Mouse (Mus musculus) hindbrain, embryonic 15.5 days (tissue): ENCODE data around the gene Rnf208. TPM values are rescaled to one million over a fixed set of nuclear protein-coding genes. Genes with fewer than 3 reads are reported as not detected.

Experiments
- ATAC-seq: fragments of 200-750 bp; cut with Nextera tagmentation; 2 replicates; pipeline ENCODE4 v1.8.0; 2017; ENCODE audit warnings: low read depth, moderate number of reproducible peaks, moderate TSS enrichment; ENCODE audit not compliant: low FRiP score
- H3K27ac ChIP-seq: fragments of 300-500 bp; sonication (generic); replicated peaks from 2 replicates; pipeline ENCODE4 v1.5.1; 2015; ENCODE audit warnings: mild to moderate bottlenecking, inconsistent platforms
- H3K27me3 ChIP-seq: fragments of 300-500 bp; sonication (generic); 2 replicates; pipeline ENCODE4 v1.6.1; 2015; ENCODE audit warnings: control low read depth, inconsistent platforms
- H3K36me3 ChIP-seq: fragments of 300-500 bp; sonication (generic); 2 replicates; pipeline ENCODE4 v1.6.1; 2015; ENCODE audit warnings: control low read depth, inconsistent platforms
- H3K4me1 ChIP-seq: fragments of 300-500 bp; sonication (generic); replicated peaks from 2 replicates; pipeline ENCODE4 v1.6.1; 2015; ENCODE audit warnings: control low read depth, inconsistent platforms
- H3K4me2 ChIP-seq: fragments of 300-500 bp; sonication (generic); 2 replicates; pipeline ENCODE4 v1.6.1; 2015; ENCODE audit warnings: moderate library complexity, mild to moderate bottlenecking, inconsistent platforms
- H3K4me3 ChIP-seq: fragments of 300-500 bp; sonication (generic); 2 replicates; pipeline ENCODE4 v1.5.1; 2015; ENCODE audit warnings: mild to moderate bottlenecking, inconsistent platforms
- H3K9ac ChIP-seq: fragments of 300-500 bp; sonication (generic); 2 replicates; pipeline ENCODE4 v1.6.1; 2015; ENCODE audit warnings: inconsistent platforms
- H3K9me3 ChIP-seq: fragments of 300-500 bp; sonication (generic); 2 replicates; pipeline ENCODE4 v1.6.1; 2016; ENCODE audit warnings: control low read depth, inconsistent platforms
- WGBS: fragments of 180-500 bp; shearing (Covaris S2); methylation state at CpG from one replicate; pipeline ENCODE4 v1.1.7; 2015; 5-methylcytosine and 5-hydroxymethylcytosine counted together
- polyA plus RNA-seq: library from polyadenylated mRNA; unstranded; fragments of >200 nt; fragmentation: Nextera tagmentation; extraction: Ambion mirVana; gene quantifications from 2 replicates; pipeline ENCODE4 v1.2.1, GENCODE M21; 2015

Rnf208 gene
- polyA plus RNA-seq, 1 experiment from 2014 or later, result 177 TPM

DNA sequence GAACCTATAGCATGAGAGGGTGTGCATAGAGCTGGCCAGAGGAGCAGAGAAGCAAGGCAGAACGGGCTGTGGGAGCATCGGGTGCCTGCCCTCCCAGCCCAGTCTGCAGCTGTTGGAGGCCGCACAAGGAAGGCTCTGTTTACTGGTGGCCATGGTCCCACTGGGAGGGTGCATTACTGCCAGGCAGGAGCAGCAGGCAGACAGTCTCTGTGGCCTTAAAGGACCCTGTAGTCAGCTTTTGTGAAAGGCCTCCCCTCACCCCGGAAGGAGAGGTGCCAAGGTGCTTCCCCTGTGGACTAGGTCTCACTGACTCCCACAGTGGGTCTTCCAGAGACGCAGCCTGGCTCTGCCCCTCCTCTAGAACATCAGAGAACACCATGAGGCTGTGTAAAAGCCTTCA is 15.2 kb upstream of the Rnf208 start:
- Histone ChIP-seq H3K4me2 (no peak overlapping the region), H3K4me1 (peaks cover 24% of the 10 kb centered on the region), H3K36me3 (peaks cover 2% of the 10 kb centered on the region), H3K27me3 (no peaks in the 10 kb centered on the region), H3K9me3 (no peaks in the 10 kb centered on the region), H3K9ac (no peak overlapping the region), H3K4me3 (no peak overlapping the region), H3K27ac (no peak overlapping the region)
- ATAC-seq, result no peak
- WGBS, result 75% methylated on average over 5 of the region's 5 CpGs

GRCm38 (mm10) chr2:25227406-25227805 is 14.6 kb upstream of the Rnf208 start:
- no peaks in the 10 kb centered on the region for H3K36me3 ChIP-seq
- H3K27ac ChIP-seq, result no peak overlapping the region
- WGBS, result 90% methylated on average over 4 of the region's 4 CpGs
- H3K9ac ChIP-seq, result no peak overlapping the region
- peaks cover 24% of the 10 kb centered on the region for H3K4me1 ChIP-seq
- no peak overlapping the region for H3K4me2 ChIP-seq
- no peak for ATAC-seq
- no peaks in the 10 kb centered on the region for H3K27me3 ChIP-seq
- H3K9me3 ChIP-seq, result no peaks in the 10 kb centered on the region
- H3K4me3 ChIP-seq, result no peak overlapping the region

DNA sequence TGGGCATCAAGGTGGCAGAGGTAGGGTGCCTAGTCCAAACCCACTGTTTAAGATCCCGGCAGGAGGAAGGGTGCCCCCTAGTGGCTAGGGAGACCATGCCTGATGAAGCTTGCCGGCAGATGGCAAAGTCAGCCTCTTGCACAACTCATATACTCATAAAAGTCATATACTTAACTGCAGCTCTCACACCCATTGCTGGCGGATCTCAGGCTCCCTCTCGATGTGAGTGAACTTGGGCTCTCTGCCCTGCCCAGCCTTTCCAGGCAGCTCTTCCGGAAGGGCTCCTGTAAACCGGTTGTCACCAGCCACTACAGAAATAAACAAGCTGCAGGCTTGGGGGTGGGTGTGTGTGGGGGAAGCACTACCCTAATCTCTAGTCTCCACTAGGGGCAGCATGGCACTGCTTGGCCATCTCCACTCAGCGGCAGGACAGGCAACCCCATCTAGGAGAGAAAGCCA is 13.6 kb upstream of the Rnf208 start:
- Histone ChIP-seq H3K36me3 (no peaks in the 10 kb centered on the region), H3K9me3 (no peaks in the 10 kb centered on the region), H3K4me3 (peak overlapping the region; percentile 20; the same call in 1 of the 2 replicates), H3K27me3 (no peaks in the 10 kb centered on the region), H3K27ac (peak overlapping the region; percentile 68), H3K4me1 (peaks cover 18% of the 10 kb centered on the region), H3K9ac (no peak overlapping the region), H3K4me2 (peak overlapping the region; percentile 38)
- 2% methylated on average over 7 of the region's 7 CpGs for WGBS
- no peak for ATAC-seq

DNA sequence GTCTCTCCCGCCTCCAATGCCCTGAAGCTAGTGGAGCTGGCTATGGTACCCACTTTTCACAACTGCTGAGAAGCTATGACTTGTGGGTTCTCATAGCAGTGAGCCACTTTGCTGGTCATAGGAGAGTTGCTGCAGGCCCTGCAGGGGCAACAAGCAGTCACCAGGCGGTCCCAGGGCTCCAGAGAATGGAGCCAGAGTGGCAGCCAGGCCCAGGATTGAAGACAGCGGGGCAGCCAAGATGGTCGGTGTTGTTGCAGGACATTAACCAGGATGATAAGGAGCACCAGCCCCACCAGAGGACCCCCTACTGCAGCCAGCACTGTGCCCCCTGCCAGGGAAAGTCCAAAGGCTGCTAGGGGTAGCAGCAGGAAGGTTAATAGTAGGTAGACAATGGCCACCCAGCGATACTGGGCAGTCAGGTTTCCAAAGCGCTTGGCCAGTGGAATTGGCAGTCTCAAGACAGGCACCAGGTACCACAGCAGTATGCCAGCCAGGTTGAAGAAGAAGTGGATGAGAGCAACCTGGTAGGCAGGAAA is 13.0 kb upstream of the Rnf208 start:
- Histone ChIP-seq H3K27me3 (no peaks in the 10 kb centered on the region), H3K9me3 (no peaks in the 10 kb centered on the region), H3K4me2 (peak overlapping the region; percentile 38), H3K4me3 (no peak overlapping the region), H3K27ac (0 out of 2 replicates have a peak overlapping the region, but pooled peaks have one; percentile 68), H3K9ac (no peak overlapping the region), H3K4me1 (peaks cover 13% of the 10 kb centered on the region), H3K36me3 (no peaks in the 10 kb centered on the region)
- WGBS, result 67% methylated on average over 6 of the region's 6 CpGs
- ATAC-seq, result no peak

- no peak overlapping the region for H3K4me3 ChIP-seq
- no peaks in the 10 kb centered on the region for H3K27me3 ChIP-seq
- WGBS, result 88% methylated on average over 5 of the region's 5 CpGs
- ATAC-seq, result no peak
- no peaks in the 10 kb centered on the region for H3K36me3 ChIP-seq
- H3K4me2 ChIP-seq, result no peak overlapping the region
- H3K4me1 ChIP-seq, result peaks cover 13% of the 10 kb centered on the region
- no peak overlapping the region for H3K9ac ChIP-seq
- H3K9me3 ChIP-seq, result no peaks in the 10 kb centered on the region
- no peak overlapping the region for H3K27ac ChIP-seq
Measured at GRCm38 (mm10) chr2:25229582-25229981, 12.5 kb upstream of the Rnf208 start.

DNA sequence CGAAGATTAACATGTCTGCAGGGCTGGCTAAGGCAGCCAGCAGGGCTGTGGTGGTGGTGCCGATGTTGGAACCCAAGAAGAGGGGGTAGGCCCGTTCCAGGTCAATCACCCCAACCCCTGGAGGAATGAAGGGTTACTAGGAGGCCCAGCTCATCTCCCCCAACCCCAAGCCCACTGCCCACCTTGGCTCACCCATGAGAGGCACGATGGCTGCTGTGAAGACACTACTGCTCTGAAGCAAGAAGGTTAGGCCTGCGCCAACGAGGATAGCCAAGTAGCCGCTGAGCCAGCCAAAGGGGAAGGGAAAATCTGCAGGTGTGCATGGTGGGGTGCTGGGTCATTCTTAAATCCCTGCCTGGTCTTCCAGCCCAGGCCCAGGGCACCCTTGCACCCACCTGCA is 11.5 kb upstream of the Rnf208 start:
- no peaks in the 10 kb centered on the region for H3K36me3 ChIP-seq
- no peaks in the 10 kb centered on the region for H3K27me3 ChIP-seq
- H3K4me3 ChIP-seq, result no peak overlapping the region
- H3K4me2 ChIP-seq, result no peak overlapping the region
- peaks cover 10% of the 10 kb centered on the region for H3K4me1 ChIP-seq
- H3K9me3 ChIP-seq, result no peaks in the 10 kb centered on the region
- ATAC-seq, result no peak
- no peak overlapping the region for H3K27ac ChIP-seq
- H3K9ac ChIP-seq, result no peak overlapping the region
- 89% methylated on average over 7 of the region's 7 CpGs for WGBS

DNA sequence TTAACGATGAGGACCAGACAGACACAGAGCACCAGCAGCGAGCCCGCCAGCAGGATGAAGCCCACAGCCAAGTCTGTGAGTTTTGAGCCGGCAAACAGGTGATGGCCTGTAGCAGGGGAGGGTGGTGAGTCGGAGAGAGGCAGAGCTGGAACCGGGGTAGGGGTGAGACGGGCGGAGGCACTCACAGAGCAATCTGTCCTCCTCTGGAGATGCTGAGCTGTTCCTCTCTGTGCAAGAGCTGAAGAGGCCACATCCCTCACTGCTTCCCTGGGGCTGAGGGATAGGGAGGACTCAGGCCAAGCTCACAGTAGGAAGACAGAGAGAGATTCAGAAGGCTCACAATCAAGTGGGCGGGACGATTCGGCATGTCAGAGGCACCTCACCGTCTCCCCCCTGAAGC is 11.0 kb upstream of the Rnf208 start:
- 57% methylated on average over 12 of the region's 12 CpGs for WGBS
- no peak overlapping the region for H3K4me3 ChIP-seq
- no peak for ATAC-seq
- H3K4me1 ChIP-seq, result peaks cover 7% of the 10 kb centered on the region; the same call in 1 of the 2 replicates
- no peaks in the 10 kb centered on the region for H3K36me3 ChIP-seq
- H3K27ac ChIP-seq, result no peak overlapping the region
- H3K4me2 ChIP-seq, result no peak overlapping the region
- no peak overlapping the region for H3K9ac ChIP-seq
- no peaks in the 10 kb centered on the region for H3K27me3 ChIP-seq
- no peaks in the 10 kb centered on the region for H3K9me3 ChIP-seq

GRCm38 (mm10) chr2:25233421-25233820 is 8.6 kb upstream of the Rnf208 start:
- Histone ChIP-seq H3K4me1 (peaks cover 6% of the 10 kb centered on the region; the same call in 1 of the 2 replicates), H3K27ac (no peak overlapping the region), H3K4me3 (no peak overlapping the region), H3K4me2 (no peak overlapping the region), H3K27me3 (peaks cover 4% of the 10 kb centered on the region; the same call in 1 of the 2 replicates), H3K9ac (no peak overlapping the region), H3K9me3 (no peaks in the 10 kb centered on the region), H3K36me3 (no peaks in the 10 kb centered on the region)
- 79% methylated on average over 4 of the region's 4 CpGs for WGBS
- ATAC-seq, result no peak

DNA sequence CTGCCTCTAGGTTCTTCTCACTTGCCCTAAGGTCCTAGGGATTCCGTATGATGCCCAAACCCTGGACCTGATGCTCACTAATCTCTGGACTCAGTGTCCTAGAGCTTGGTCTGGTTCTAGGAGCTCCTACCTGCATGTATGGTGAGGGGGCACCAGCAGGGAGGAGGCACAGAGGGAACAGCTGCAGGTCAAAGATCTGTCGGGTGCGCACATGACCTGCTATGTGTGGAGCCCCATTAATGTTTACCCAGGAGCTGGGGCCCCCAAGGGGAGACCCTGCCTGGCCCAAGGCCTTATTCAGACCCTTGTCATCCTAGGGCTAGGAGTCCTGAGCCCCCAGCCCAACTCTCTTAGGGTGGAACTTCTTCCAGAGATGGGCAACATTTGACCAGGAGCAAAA is 8.0 kb upstream of the Rnf208 start, which contains the start of gene Slc34a3:
Gene Slc34a3, minus strand, starts transcription at position 315 of the 400 bp plus-strand sequence.
- Histone ChIP-seq H3K36me3 (no peaks in the 10 kb centered on the region), H3K27me3 (peaks cover 4% of the 10 kb centered on the region; the same call in 1 of the 2 replicates), H3K4me1 (no peaks in the 10 kb centered on the region), H3K9me3 (no peaks in the 10 kb centered on the region), H3K4me2 (no peak within 1 kb of the TSS), H3K27ac (no peak within 1 kb of the TSS), H3K9ac (no peak within 1 kb of the TSS), H3K4me3 (no peak within 1 kb of the TSS)
- ATAC-seq, result no peak
- WGBS, result 99% methylated on average over 3 of the region's 3 CpGs

DNA sequence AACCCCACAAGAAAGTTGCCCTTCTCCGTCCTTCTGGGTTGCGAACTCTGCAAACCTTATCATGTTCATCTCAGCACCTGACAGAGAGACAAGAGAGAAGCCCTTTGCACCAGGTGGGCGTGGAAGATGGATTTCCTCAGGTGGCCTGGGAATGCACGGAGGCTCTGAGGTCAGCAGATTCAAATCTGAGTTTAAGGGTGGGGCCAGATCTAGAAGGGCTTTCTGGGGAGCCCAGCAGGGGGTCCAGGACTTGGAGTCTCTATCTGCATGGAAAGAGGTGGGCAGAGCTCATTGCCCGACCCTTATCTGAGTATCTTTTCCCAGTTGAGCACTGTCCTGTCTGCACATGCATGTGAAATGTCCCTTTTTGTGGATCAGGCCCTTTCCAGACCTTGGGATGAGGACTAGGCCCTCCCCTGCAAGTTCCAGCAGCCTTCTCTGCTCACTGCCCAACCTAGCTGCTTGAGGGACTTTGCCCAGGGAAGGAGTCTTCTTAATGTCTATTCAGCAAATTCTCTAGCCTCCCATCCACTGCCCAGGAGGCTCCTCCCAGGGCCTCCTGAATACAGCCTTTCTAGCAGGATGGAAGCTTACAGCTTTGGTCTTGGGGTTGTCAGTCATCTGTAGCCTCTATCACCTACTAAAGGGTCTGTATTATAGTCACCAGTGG is 7.4 kb upstream of the Rnf208 start:
- Histone ChIP-seq H3K9me3 (no peaks in the 10 kb centered on the region), H3K27me3 (peaks cover 4% of the 10 kb centered on the region; the same call in 1 of the 2 replicates), H3K4me1 (no peaks in the 10 kb centered on the region), H3K4me2 (no peak overlapping the region), H3K4me3 (no peak overlapping the region), H3K36me3 (no peaks in the 10 kb centered on the region), H3K9ac (no peak overlapping the region), H3K27ac (no peak overlapping the region)
- WGBS, result 73% methylated on average over 5 of the region's 5 CpGs
- no peak for ATAC-seq

DNA sequence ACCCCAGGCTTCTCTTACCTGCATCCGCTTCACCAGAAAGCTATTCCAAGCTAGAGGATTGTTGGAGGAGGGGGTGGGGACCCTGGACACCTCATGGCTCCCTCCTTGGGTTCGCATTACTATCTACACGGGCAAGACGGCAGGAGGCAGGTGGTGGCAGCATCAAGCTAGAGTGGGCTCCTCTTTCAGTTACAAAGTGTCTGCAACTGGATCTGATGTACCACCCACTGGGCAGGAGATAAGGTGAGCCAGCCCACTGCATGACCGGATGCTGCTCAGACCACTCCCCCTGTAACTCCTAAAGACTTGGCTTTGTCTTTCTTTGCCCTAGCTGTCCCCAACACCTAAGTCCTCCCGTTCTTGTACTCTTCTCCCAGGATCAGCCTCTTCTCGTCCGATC is 5.4 kb upstream of the Rnf208 start, which contains the start of gene Rnf224:
Gene Rnf224, minus strand, starts transcription at position 174 of the 400 bp plus-strand sequence.
- H3K27ac ChIP-seq, result no peak within 1 kb of the TSS
- H3K4me2 ChIP-seq, result no peak within 1 kb of the TSS
- H3K36me3 ChIP-seq, result no peaks in the 10 kb centered on the region
- H3K4me3 ChIP-seq, result no peak within 1 kb of the TSS
- no peaks in the 10 kb centered on the region for H3K9me3 ChIP-seq
- peaks cover 4% of the 10 kb centered on the region; the same call in 1 of the 2 replicates for H3K27me3 ChIP-seq
- 36% methylated on average over 8 of the region's 8 CpGs for WGBS
- no peak within 1 kb of the TSS for H3K9ac ChIP-seq
- ATAC-seq, result no peak
- peaks cover 15% of the 10 kb centered on the region for H3K4me1 ChIP-seq

GRCm38 (mm10) chr2:25237522-25237921 is 4.5 kb upstream of the Rnf208 start:
- Histone ChIP-seq H3K27me3 (peaks cover 4% of the 10 kb centered on the region; the same call in 1 of the 2 replicates), H3K4me1 (peaks cover 17% of the 10 kb centered on the region), H3K9ac (no peak overlapping the region), H3K4me2 (no peak overlapping the region), H3K9me3 (no peaks in the 10 kb centered on the region), H3K4me3 (no peak overlapping the region), H3K36me3 (no peaks in the 10 kb centered on the region), H3K27ac (no peak overlapping the region)
- WGBS, result 74% methylated on average over 4 of the region's 4 CpGs
- ATAC-seq, result no peak
